Mouse (Mus musculus) midbrain, embryonic 13.5 days (tissue): ENCODE measurements around the gene Grin2b. TPM values are rescaled to one million over a fixed set of nuclear protein-coding genes. Genes with fewer than 3 reads are reported as not detected.
"Not testable (repeated sequence)": the region's sequence is repeated elsewhere in the genome, so short reads cannot be mapped to it uniquely, and the experiment has no call there.

Experiments used
- ATAC-seq: fragments of 200-750 bp; cut with Nextera tagmentation; 2 replicates; pipeline ENCODE4 v1.8.0; 2017; ENCODE audit warnings: mild to moderate bottlenecking, moderate TSS enrichment, moderate library complexity
- H3K27ac ChIP-seq: fragments of 300-500 bp; sonication (generic); 2 replicates; pipeline ENCODE4 v1.5.1; 2015; ENCODE audit warnings: inconsistent platforms, mild to moderate bottlenecking, moderate library complexity
- H3K27me3 ChIP-seq: fragments of 300-500 bp; sonication (generic); 2 replicates; pipeline ENCODE4 v1.6.1; 2015; ENCODE audit warnings: mild to moderate bottlenecking, inconsistent platforms
- H3K36me3 ChIP-seq: fragments of 300-500 bp; sonication (generic); 2 replicates; pipeline ENCODE4 v1.6.1; 2015; ENCODE audit warnings: mild to moderate bottlenecking, inconsistent platforms
- H3K4me1 ChIP-seq: fragments of 300-500 bp; sonication (generic); replicated peaks from 2 replicates; pipeline ENCODE4 v1.6.1; 2015; ENCODE audit warnings: inconsistent platforms
- H3K4me2 ChIP-seq: fragments of 300-500 bp; sonication (generic); replicated peaks from 2 replicates; pipeline ENCODE4 v1.6.1; 2015; ENCODE audit warnings: moderate library complexity, mild to moderate bottlenecking, inconsistent platforms
- H3K4me3 ChIP-seq: fragments of 300-500 bp; sonication (generic); replicated peaks from 2 replicates; pipeline ENCODE4 v1.5.1; 2015; ENCODE audit warnings: mild to moderate bottlenecking, inconsistent platforms
- H3K9ac ChIP-seq: fragments of 300-500 bp; sonication (generic); replicated peaks from 2 replicates; pipeline ENCODE4 v1.6.1; 2015; ENCODE audit warnings: mild to moderate bottlenecking, inconsistent platforms
- H3K9me3 ChIP-seq: fragments of 300-500 bp; sonication (generic); 2 replicates; pipeline ENCODE4 v1.6.1; 2016; ENCODE audit warnings: mild to moderate bottlenecking, inconsistent platforms
- WGBS: fragments of 180-500 bp; shearing (Covaris S2); methylation state at CpG from one replicate; pipeline ENCODE4 v1.1.7; 2015; 5-methylcytosine and 5-hydroxymethylcytosine counted together
- polyA plus RNA-seq: library from polyadenylated mRNA; unstranded; fragments of >200 nt; fragmentation: Nextera tagmentation; extraction: Ambion mirVana; gene quantifications from 2 replicates; pipeline ENCODE4 v1.2.1, GENCODE M21; 2015

Gene Grin2b
- polyA plus RNA-seq, 1 experiment from 2014 or later, result 43.2 TPM

DNA sequence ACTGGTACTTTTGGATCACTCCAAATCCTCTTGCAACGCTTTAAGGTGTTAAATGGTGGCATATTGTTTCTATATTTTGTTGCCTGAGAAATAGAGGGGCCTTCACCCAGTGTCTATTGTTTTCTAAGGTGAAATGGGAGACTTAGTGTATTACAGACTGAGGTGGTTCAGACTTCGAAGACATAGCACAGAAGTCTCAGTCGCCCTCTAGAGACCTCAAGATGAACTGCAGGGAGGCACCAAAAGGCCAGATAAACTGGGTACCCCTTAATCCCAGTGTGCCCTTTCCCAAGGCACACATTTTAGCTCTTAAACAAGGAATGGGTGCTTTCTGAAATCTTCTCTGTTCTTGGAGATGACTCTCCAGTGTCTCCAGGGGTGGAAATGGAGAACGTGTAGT is 345.4 kb downstream of the Grin2b start:
- Histone ChIP-seq H3K27ac (no peak overlapping the region), H3K36me3 (no peaks in the 10 kb centered on the region), H3K4me2 (no peak overlapping the region), H3K4me1 (no peaks in the 10 kb centered on the region), H3K9me3 (no peaks in the 10 kb centered on the region), H3K4me3 (no peak overlapping the region), H3K9ac (no peak overlapping the region), H3K27me3 (no peaks in the 10 kb centered on the region)
- WGBS, result 23% methylated on average over 4 of the region's 4 CpGs
- no peak for ATAC-seq

DNA sequence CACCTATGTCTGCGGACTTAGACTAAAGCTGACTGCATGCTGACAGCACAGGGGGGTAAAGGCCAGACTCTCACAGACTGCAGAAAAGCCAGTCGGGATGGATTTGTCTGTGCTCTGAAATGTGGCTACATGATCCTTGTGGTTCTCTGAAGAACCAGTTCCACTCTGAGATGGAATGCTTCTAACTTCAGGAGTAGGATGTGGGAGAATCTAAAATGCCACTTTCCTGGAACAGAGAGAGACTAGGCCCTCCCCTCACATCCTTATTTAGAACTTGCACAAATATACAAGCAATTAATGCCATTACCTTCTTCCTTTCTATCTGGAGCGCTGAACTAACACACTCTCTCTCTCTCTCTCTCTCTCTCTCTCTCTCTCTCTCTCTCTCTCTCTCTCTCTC is 346.0 kb downstream of the Grin2b start:
- no peaks in the 10 kb centered on the region for H3K9me3 ChIP-seq
- WGBS, result 81% methylated on average over 3 of the region's 3 CpGs
- no peaks in the 10 kb centered on the region for H3K27me3 ChIP-seq
- no peaks in the 10 kb centered on the region for H3K36me3 ChIP-seq
- no peak overlapping the region for H3K9ac ChIP-seq
- H3K4me3 ChIP-seq, result no peak overlapping the region
- H3K4me1 ChIP-seq, result no peaks in the 10 kb centered on the region
- H3K27ac ChIP-seq, result no peak overlapping the region
- H3K4me2 ChIP-seq, result no peak overlapping the region
- ATAC-seq, result no peak

DNA sequence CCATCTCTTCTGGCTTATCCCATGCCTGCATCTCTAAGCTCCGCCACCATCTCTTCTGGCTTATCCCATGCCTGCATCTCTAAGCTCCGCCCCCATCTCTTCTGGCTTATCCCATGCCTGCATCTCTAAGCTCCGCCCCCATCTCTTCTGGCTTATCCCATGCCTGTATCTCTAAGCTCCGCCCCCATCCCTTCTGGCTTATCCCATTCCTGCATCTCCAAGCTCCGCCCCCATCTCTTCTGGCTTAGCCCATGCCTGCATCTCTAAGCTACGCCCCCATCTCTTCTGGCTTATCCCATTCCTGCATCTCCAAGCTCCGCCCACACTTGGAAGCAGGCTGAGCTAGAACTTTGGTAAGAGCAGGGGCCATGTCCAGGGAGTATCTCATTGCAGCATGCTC is 346.5 kb downstream of the Grin2b start:
- not testable (repeated sequence) for H3K4me2 ChIP-seq, H3K4me1 ChIP-seq, H3K4me3 ChIP-seq, H3K9ac ChIP-seq, H3K27ac ChIP-seq, H3K36me3 ChIP-seq, ATAC-seq, H3K9me3 ChIP-seq, H3K27me3 ChIP-seq
- 97% methylated on average over 7 of the region's 7 CpGs for WGBS

DNA sequence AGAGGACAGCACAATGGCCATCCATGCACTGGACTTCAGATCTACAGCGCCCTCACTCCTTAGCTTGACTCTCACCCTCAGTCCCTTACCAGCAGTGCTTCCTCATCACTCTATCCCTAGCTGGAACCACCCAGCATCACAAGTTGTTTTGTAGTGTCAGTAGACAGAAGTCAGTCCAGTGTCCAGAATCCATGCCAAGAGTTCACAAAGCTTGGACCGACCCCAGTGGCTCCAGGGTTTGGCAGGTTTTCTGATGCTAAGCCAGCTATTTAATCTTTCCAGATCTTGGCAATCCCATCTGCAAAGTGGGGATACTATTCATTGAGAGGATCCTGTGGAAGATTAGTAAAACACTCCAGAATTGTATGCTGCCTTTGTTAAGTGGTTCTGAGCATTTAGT is 355.9 kb downstream of the Grin2b start:
- no peaks in the 10 kb centered on the region for H3K36me3 ChIP-seq
- H3K4me3 ChIP-seq, result no peak overlapping the region
- no peaks in the 10 kb centered on the region for H3K4me1 ChIP-seq
- no peak overlapping the region for H3K4me2 ChIP-seq
- WGBS, result 95% methylated on average over 2 of the region's 2 CpGs
- no peaks in the 10 kb centered on the region for H3K9me3 ChIP-seq
- no peak overlapping the region for H3K27ac ChIP-seq
- no peaks in the 10 kb centered on the region for H3K27me3 ChIP-seq
- H3K9ac ChIP-seq, result no peak overlapping the region
- ATAC-seq, result no peak

DNA sequence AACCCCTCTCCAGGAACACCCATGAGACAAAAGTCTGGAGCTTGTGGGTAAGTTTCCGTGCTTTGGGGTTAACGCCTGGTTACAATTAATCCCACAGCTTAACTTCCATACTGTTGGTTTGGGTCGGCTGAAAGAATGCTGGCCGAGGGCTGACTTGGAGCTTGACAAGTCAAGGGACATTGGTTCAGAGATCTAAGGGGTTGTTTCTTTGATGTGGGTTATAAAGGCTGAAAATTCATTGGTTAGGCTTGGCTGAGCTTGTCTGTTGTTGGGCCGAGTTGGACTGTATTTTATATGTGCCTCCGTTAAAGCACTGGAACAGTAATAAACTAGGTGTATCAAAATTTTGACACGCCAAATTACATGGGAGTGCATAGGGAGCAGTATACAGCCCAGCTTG is 359.6 kb downstream of the Grin2b start:
- Histone ChIP-seq H3K27me3 (no peaks in the 10 kb centered on the region), H3K4me2 (no peak overlapping the region), H3K9me3 (no peaks in the 10 kb centered on the region), H3K9ac (no peak overlapping the region), H3K4me3 (no peak overlapping the region), H3K4me1 (no peaks in the 10 kb centered on the region), H3K27ac (no peak overlapping the region), H3K36me3 (no peaks in the 10 kb centered on the region)
- WGBS, result 57% methylated on average over 7 of the region's 7 CpGs
- ATAC-seq, result no peak

DNA sequence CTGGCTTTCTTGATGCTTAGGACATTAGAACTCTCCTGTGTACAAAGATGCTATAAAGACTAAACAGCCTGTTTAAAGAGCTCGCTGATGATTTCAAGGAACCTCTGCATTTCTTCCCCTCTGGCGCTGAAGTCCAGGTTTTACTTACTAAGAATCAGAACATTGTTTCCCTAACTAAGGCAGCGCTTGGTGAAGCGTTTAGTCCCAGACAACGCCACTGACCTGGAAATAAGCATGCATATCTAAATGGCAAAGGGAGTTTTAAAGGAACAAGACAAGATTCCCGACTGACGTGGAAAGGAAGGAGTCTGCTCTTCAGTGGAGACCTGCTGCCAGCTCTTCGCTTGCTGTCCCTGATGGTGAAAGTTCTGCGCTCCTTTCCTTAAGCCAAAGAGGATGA is 367.9 kb downstream of the Grin2b start:
- no peak overlapping the region for H3K4me3 ChIP-seq
- no peak overlapping the region for H3K9ac ChIP-seq
- H3K4me1 ChIP-seq, result no peaks in the 10 kb centered on the region
- no peak overlapping the region for H3K27ac ChIP-seq
- no peak overlapping the region for H3K4me2 ChIP-seq
- H3K36me3 ChIP-seq, result no peaks in the 10 kb centered on the region
- 52% methylated on average over 9 of the region's 9 CpGs for WGBS
- no peak for ATAC-seq
- H3K27me3 ChIP-seq, result no peaks in the 10 kb centered on the region
- H3K9me3 ChIP-seq, result no peaks in the 10 kb centered on the region

DNA sequence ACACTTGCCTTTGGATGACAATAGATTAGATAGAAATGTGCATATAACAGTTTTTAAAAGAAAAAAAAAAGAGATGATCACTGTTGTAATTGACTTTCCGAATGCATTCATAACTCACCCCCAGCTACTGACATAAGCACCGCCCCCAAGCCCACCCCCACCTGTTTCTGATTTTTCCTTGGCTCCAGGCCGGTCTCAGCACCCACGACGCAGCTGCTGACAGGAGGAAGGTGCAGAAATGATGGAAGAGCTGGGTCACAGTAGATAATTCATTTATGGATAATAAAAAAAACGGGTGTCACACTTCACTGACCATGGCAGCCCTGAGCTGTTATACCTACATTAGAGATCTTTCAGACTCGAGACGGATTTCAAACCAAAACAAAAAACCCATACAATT is 373.4 kb downstream of the Grin2b start:
- no peak for ATAC-seq
- H3K27me3 ChIP-seq, result no peaks in the 10 kb centered on the region
- no peak overlapping the region for H3K4me2 ChIP-seq
- WGBS, result 81% methylated on average over 8 of the region's 8 CpGs
- no peaks in the 10 kb centered on the region for H3K36me3 ChIP-seq
- H3K27ac ChIP-seq, result no peak overlapping the region
- H3K9ac ChIP-seq, result no peak overlapping the region
- no peak overlapping the region for H3K4me3 ChIP-seq
- no peaks in the 10 kb centered on the region for H3K9me3 ChIP-seq
- H3K4me1 ChIP-seq, result no peaks in the 10 kb centered on the region

DNA sequence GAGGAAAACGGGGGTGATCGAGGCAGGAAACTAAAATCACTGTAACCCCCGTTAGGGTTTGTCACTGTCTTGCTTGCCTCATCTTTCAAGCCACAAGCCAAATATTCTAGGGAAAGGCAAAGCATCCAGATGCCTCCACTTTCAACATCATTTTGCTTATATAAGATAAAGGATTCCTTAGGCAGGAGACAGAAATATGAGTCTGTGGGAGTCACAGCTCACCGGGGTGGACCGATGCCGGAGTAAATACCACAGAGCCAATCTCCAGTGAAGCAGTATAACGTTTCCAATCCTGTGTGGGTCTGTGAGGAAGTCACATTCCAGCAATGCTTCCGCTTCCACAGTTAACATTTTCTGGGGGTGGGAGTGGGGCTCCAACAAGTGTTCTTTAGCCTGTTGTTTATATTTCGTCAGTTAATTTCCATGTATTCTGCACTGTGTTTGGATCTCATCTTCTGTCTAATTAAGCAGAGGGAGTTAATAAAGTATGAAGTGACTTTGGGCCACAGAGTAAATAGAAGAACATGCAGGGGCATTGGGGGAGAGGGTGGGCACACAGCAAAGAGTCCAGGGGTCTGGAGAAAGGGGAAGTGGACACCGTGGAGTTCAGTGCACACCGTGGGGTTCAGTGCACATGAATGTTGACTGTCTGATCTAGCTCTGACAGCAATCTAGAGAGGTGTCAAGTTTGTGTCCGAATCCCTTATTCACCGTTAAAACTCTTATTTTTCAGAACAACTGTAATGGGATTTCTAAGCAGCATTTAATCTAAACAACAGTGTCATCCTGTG is 374.9 kb downstream of the Grin2b start:
- no peak overlapping the region for H3K27ac ChIP-seq
- ATAC-seq, result no peak
- no peak overlapping the region for H3K9ac ChIP-seq
- H3K9me3 ChIP-seq, result no peaks in the 10 kb centered on the region
- no peaks in the 10 kb centered on the region for H3K36me3 ChIP-seq
- WGBS, result 83% methylated on average over 13 of the region's 13 CpGs
- no peaks in the 10 kb centered on the region for H3K4me1 ChIP-seq
- H3K4me3 ChIP-seq, result no peak overlapping the region
- no peaks in the 10 kb centered on the region for H3K27me3 ChIP-seq
- no peak overlapping the region for H3K4me2 ChIP-seq

DNA sequence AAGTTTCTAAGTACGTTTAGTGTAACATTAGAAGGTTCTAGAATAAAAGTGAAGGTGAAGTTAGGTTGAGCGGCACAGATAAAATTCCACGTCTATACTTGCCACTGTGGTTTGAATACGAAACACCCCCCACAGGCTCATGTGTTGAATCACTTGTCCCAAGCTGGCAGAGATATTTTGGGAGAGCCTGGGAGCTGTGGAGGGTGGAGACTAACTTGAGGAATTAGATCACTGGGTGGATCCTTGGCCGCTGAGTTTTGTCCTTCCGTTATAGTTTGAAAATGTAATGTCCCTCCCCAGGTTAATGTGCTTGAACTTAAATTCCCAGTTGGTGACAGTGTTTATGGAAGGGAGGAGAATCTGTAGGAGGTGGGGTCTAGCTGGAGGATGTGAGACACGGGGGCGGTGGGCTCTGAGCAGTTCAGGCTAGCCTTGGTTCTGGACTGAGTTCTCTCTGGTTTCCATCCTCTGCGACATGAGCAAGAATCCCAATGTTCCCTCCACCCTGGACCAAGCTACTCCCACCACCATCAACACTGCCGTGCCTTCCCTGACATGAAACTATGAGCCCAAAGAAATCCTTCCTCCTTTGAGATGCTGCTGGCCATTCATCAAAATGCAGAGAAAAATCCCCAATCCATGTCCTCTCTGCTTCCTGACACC is 375.8 kb downstream of the Grin2b start:
- H3K36me3 ChIP-seq, result no peaks in the 10 kb centered on the region
- no peak overlapping the region for H3K4me2 ChIP-seq
- H3K9me3 ChIP-seq, result no peaks in the 10 kb centered on the region
- no peak overlapping the region for H3K27ac ChIP-seq
- H3K4me3 ChIP-seq, result no peak overlapping the region
- 89% methylated on average over 10 of the region's 10 CpGs for WGBS
- H3K4me1 ChIP-seq, result no peaks in the 10 kb centered on the region
- no peak for ATAC-seq
- H3K9ac ChIP-seq, result no peak overlapping the region
- H3K27me3 ChIP-seq, result no peaks in the 10 kb centered on the region

DNA sequence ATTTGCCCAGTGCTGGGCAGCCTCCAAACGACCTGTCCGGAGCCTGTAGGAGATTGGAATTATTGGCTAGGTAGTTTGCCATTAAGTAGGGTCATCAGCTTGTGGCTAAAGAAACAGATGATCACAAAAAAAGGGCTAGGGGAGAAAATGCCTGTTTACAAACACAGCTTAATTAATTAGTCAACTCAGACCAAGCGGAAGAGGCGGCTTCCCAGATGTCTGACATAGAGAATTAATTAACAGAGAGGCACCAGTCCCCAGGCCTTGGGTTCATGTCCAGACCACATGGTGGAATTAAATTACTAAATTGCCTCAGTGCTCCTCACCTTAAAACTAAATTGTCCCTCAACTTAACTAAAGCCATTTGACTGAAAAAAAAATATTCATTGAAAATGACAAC is 376.4 kb downstream of the Grin2b start:
- ATAC-seq, result no peak
- no peaks in the 10 kb centered on the region for H3K4me1 ChIP-seq
- 74% methylated on average over 4 of the region's 4 CpGs for WGBS

DNA sequence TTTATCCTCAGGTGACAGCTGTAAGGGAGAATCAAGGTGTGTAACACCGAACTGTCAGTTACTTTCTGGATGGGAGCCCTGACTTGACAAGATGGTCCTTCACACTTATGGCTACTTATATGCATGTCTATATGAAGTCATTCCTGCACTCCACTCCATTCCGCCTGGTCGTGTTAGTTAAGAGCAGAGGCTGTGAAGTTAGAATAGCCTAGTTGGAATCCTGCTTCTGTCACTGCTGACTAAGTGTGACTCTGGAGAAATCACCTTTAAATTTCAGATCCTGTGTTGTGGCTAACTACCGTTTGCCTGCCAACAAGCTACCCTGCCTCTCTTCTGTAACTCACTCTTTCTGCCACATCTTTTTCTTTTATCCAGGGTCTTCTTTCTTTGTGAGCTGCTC is 381.9 kb downstream of the Grin2b start:
- no peak overlapping the region for H3K4me2 ChIP-seq
- no peaks in the 10 kb centered on the region for H3K4me1 ChIP-seq
- H3K36me3 ChIP-seq, result no peaks in the 10 kb centered on the region
- no peaks in the 10 kb centered on the region for H3K9me3 ChIP-seq
- no peak for ATAC-seq
- H3K9ac ChIP-seq, result no peak overlapping the region
- H3K27me3 ChIP-seq, result no peaks in the 10 kb centered on the region
- no peak overlapping the region for H3K4me3 ChIP-seq
- no peak overlapping the region for H3K27ac ChIP-seq
- WGBS, result 94% methylated on average over 4 of the region's 4 CpGs

More for the DNA sequence above, 376.4 kb downstream of the Grin2b start:
- Histone ChIP-seq H3K4me2 (no peak overlapping the region), H3K9ac (no peak overlapping the region), H3K27me3 (no peaks in the 10 kb centered on the region), H3K27ac (no peak overlapping the region), H3K4me3 (no peak overlapping the region), H3K9me3 (no peaks in the 10 kb centered on the region), H3K36me3 (no peaks in the 10 kb centered on the region)

DNA sequence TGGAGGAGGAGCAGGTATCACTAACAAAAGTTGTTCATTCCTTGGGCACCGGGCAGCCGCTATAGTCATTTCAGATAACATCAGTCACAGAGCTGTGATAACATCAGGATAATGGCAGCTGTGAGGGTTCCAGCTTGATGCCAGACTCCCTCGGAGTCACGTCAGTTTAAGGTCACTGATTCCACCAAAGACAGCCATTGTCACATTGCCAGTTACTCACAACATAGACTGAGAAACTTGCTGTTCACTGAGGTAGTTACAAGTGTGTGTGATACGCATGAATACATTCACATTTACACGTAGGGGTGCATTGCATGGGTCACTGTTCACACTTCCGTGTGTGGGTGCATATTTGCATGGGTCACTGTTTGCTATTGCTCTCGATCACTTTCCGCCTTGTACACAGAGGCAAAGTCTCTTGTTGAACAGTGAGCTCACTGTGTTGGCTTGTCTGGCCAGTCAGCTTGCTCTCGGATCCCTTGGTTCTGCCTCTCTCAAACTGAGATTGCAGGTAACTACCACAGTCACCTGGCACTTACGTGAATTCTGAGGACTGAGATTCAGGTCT is 383.6 kb downstream of the Grin2b start:
- no peak overlapping the region for H3K4me3 ChIP-seq
- H3K4me1 ChIP-seq, result no peaks in the 10 kb centered on the region
- H3K9ac ChIP-seq, result no peak overlapping the region
- H3K4me2 ChIP-seq, result no peak overlapping the region
- ATAC-seq, result no peak
- no peaks in the 10 kb centered on the region for H3K27me3 ChIP-seq
- H3K27ac ChIP-seq, result no peak overlapping the region
- 82% methylated on average over 11 of the region's 11 CpGs for whole genome bisulfite sequencing
- H3K36me3 ChIP-seq, result no peaks in the 10 kb centered on the region
- no peaks in the 10 kb centered on the region for H3K9me3 ChIP-seq
